Mouse (Mus musculus): ENCODE measurements at regions not wholly inside any gene's neighbourhood (a gene's known extent, or its start where the extent isn't known, plus 50 kb on each side); places are given as distances from the start of the nearest gene placed in this dataset.

GRCm38 (mm10) chr5:43339671-43340070, 106.7 kb downstream of the Cpeb2 start:
- no peak for DNase-seq (ENCODE audit: low spot score)

GRCm38 (mm10) chr5:43341475-43341874, 108.5 kb downstream of the Cpeb2 start:
- no peak for DNase-seq (ENCODE audit: low spot score)

- DNase-seq (ENCODE audit: low spot score) = no peak
Observed at GRCm38 (mm10) chr5:43344441-43344840, 111.5 kb downstream of the Cpeb2 start.

GRCm38 (mm10) chr5:43350987-43351386, 118.0 kb downstream of the Cpeb2 start:
- DNase-seq (ENCODE audit: low spot score) = no peak

GRCm38 (mm10) chr5:43353021-43353990, 120.3 kb downstream of the Cpeb2 start:
- DNase-seq (ENCODE audit: low spot score) = no peak

- no peak for DNase-seq (ENCODE audit: low spot score)
Observed at GRCm38 (mm10) chr5:43354351-43354942, 121.5 kb downstream of the Cpeb2 start.

- DNase-seq (ENCODE audit: low spot score) = peak; percentile 36
Observed at GRCm38 (mm10) chr5:43355026-43355580, 122.1 kb downstream of the Cpeb2 start.

GRCm38 (mm10) chr5:43355832-43356231, 122.9 kb downstream of the Cpeb2 start:
- no peak for DNase-seq (ENCODE audit: low spot score)

- DNase-seq (ENCODE audit: low spot score) = no peak
Observed at GRCm38 (mm10) chr5:43357100-43357680, 124.2 kb downstream of the Cpeb2 start.

GRCm38 (mm10) chr5:43357901-43358300, 124.9 kb downstream of the Cpeb2 start:
- DNase-seq (ENCODE audit: low spot score) = no peak

- DNase-seq (ENCODE audit: low spot score) = no peak
Observed at GRCm38 (mm10) chr5:43358928-43359765, 126.2 kb downstream of the Cpeb2 start.

GRCm38 (mm10) chr5:43360298-43360697, 127.3 kb downstream of the Cpeb2 start:
- no peak for DNase-seq (ENCODE audit: low spot score)

GRCm38 (mm10) chr5:43361026-43361425, 128.1 kb downstream of the Cpeb2 start:
- DNase-seq (ENCODE audit: low spot score) = no peak

- DNase-seq (ENCODE audit: low spot score) = no peak
Observed at GRCm38 (mm10) chr5:43372385-43372784, 139.4 kb downstream of the Cpeb2 start.

- DNase-seq (ENCODE audit: low spot score) = no peak
Observed at GRCm38 (mm10) chr5:43384689-43385375, 130.5 kb upstream of the C1qtnf7 start.

- DNase-seq (ENCODE audit: low spot score) = no peak
Observed at GRCm38 (mm10) chr5:43390997-43391396, 124.3 kb upstream of the C1qtnf7 start.

GRCm38 (mm10) chr5:43391412-43392029, 123.8 kb upstream of the C1qtnf7 start:
- no peak for DNase-seq (ENCODE audit: low spot score)

- no peak for DNase-seq (ENCODE audit: low spot score)
Observed at GRCm38 (mm10) chr5:43392908-43393545, 122.3 kb upstream of the C1qtnf7 start.

GRCm38 (mm10) chr5:43417259-43417658, 98.1 kb upstream of the C1qtnf7 start:
- no peak for DNase-seq (ENCODE audit: low spot score)

Data from ovary, postnatal 10 days (tissue).